Mouse (Mus musculus) layer of hippocampus, postnatal 36 days (tissue): ENCODE results near the gene Tnnc1. TPM values are rescaled to one million over a fixed set of nuclear protein-coding genes. Genes with fewer than 3 reads are reported as not detected.

Source experiments
- DNase-seq, 2 experiments: peaks; one replicate each; pipeline ENCODE4 v3.0.0; 2022
- total RNA-seq, 2 experiments: library from RNA; stranded (reverse); gene quantifications; 2 replicates each; pipeline ENCODE4 v1.2.3; 2021

The Tnnc1 gene
- total RNA-seq, 2 experiments from 2014 or later: 3.8 to 4.4 TPM

GRCm38 (mm10) chr14:31214684-31215083 lies 6.6 kb downstream of the Tnnc1 start:
- no peak for DNase-seq

GRCm38 (mm10) chr14:31215157-31216002 lies 7.3 kb downstream of the Tnnc1 start:
- peak in 1 of 2 experiments; percentile 38 for DNase-seq

GRCm38 (mm10) chr14:31216846-31217245 lies 8.7 kb downstream of the Tnnc1 start, which contains the start of gene Nisch:
Nisch (minus strand) TSS chr14:31216946.
- no peak for DNase-seq

- DNase-seq: no peak
These were observed 9.6 kb downstream of the Tnnc1 start, which contains the start of gene Sema3g for GRCm38 (mm10) chr14:31217666-31218065. Sema3g (plus strand) TSS chr14:31217860.

- DNase-seq: peak; percentile 41 to 62
These were observed 18.9 kb downstream of the Tnnc1 start for GRCm38 (mm10) chr14:31226978-31227377.

GRCm38 (mm10) chr14:31228234-31228633 lies 20.1 kb downstream of the Tnnc1 start:
- DNase-seq: no peak

GRCm38 (mm10) chr14:31230442-31230841 lies 22.3 kb downstream of the Tnnc1 start:
- DNase-seq: no peak

GRCm38 (mm10) chr14:31232404-31233069 lies 24.4 kb downstream of the Tnnc1 start:
- no peak for DNase-seq

GRCm38 (mm10) chr14:31233070-31233995 lies 25.2 kb downstream of the Tnnc1 start:
- DNase-seq: no peak

GRCm38 (mm10) chr14:31233996-31234591 lies 26.0 kb downstream of the Tnnc1 start:
- DNase-seq: peak; percentile 75 to 81

GRCm38 (mm10) chr14:31237101-31237882 lies 29.2 kb downstream of the Tnnc1 start:
- no peak for DNase-seq

GRCm38 (mm10) chr14:31240528-31240927 lies 32.4 kb downstream of the Tnnc1 start:
- no peak for DNase-seq

- DNase-seq: no peak
These were observed 36.7 kb downstream of the Tnnc1 start for GRCm38 (mm10) chr14:31244777-31245176.

GRCm38 (mm10) chr14:31245946-31246345 lies 37.8 kb downstream of the Tnnc1 start:
- DNase-seq: no peak

GRCm38 (mm10) chr14:31248396-31248795 lies 40.3 kb downstream of the Tnnc1 start:
- DNase-seq: no peak

GRCm38 (mm10) chr14:31250222-31251083 lies 42.3 kb downstream of the Tnnc1 start:
- no peak for DNase-seq

- peak; percentile 96 to 97 for DNase-seq
These were observed 43.0 kb downstream of the Tnnc1 start, which contains the start of the genes Phf7 and Bap1 for GRCm38 (mm10) chr14:31251084-31251604. Phf7 (minus strand) TSS chr14:31251317. Bap1 (plus strand) TSS chr14:31251450.

- no peak for DNase-seq
These were observed 43.5 kb downstream of the Tnnc1 start for GRCm38 (mm10) chr14:31251626-31252025.

GRCm38 (mm10) chr14:31252091-31252490 lies 44.0 kb downstream of the Tnnc1 start:
- DNase-seq: no peak
